Mouse (Mus musculus) spleen, adult 10 weeks (tissue): ENCODE results near the gene Bex4. TPM values are rescaled to one million over a fixed set of nuclear protein-coding genes. Genes with fewer than 3 reads are reported as not detected.

Experiments used
- polyA plus RNA-seq: library from polyadenylated mRNA; stranded (reverse); fragments of 350-450 nt; fragmentation: Illumina TruSeq; extraction: RNeasy Lipid Tissue Mini Kit (QIAGEN cat#74804); gene quantifications from one replicate; pipeline ENCODE4 v1.2.3, GENCODE M21; 2015; ENCODE audit warnings: low replicate concordance; ENCODE audit not compliant: insufficient read depth

Gene Bex4
- 3.1 TPM for polyA plus RNA-seq

DNA sequence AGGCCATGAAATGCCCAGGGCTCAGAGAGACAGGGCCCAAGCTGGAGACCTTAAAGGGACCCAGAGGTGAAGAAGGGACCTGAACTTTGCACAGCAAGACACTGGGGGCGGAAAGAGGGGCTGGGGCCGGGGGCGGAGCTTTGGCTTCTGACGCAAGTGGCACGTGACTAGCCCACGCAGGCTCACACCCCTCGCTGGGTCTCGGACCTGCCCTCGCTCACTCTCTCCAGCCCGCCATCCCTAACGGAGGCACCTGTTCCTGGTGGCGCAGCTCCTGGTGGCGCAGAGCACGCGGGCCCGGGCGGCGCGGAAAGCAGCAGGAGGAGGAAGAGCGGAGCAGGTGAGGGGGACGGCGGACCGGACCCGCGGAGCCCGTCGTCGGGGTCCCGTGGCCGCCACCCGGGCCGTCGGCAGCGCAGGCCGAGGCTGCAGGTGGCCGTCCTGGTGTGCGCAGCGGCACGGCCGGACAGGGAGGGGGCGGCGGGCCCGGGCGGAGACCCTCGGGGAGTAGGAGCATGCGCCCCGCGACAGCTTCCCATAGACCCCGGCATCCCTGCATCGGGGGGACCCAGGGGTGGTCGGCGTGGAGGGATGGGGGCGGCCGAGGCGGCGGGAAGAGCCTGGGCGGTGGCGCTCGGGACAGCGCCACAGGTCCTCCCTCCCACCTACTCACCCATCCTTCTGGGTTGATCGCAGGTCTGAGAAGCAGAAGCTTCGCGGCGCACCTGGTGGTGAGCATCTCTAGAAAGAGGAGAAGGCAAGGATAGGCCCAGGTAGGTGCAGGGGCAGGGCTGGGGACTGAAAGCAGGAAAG lies at the start of gene Bex4:
Gene Bex4 (plus strand): TSS at position 170 of the 813 bp plus-strand sequence.

DNA sequence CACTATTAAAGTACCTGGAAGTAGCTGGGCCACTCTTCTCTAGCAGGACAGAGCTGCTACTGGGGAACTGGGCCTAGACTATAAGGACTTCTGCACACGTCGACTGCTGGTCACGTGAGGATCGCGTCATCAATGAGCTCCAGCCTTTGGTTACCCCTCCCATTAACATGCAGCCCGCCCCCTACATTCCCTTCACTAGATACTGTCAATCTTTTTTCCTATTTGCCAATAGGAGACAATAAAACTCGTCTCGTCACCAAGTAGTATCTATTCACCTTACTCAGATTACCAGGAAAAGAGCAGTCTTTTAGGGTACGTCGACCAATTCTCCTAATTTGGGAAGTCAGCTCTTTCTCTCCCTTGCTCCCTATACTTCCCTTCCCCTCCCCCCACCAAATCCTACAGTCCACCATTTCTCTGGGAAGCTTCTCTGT lies 33.3 kb downstream of the Bex4 start, which contains the start of gene Tceal8:
Gene Tceal8 (minus strand): TSS at position 225 of the 434 bp plus-strand sequence.

Other genes starting within 250 kb of the Bex4 start
- gene Arxes2, start 145.2 kb upstream of the Bex4 start, polyA plus RNA-seq, result 4.7 TPM
- gene Arxes1, start 105.6 kb upstream of the Bex4 start, polyA plus RNA-seq, result 0.88 TPM
- not detected for gene Bex2, start 70.8 kb upstream of the Bex4 start, polyA plus RNA-seq
- gene Nxf3, start 53.7 kb upstream of the Bex4 start, polyA plus RNA-seq, result not detected
- 26.0 TPM for gene Tceal8, start 33.3 kb downstream of the Bex4 start, polyA plus RNA-seq
- gene Tceal5, start 64.9 kb downstream of the Bex4 start, polyA plus RNA-seq, result not detected
- gene Tceal7, start 75.8 kb downstream of the Bex4 start, polyA plus RNA-seq, result not detected
- gene Bex1, start 76.5 kb downstream of the Bex4 start, polyA plus RNA-seq, result not detected
- 89.0 TPM for gene Tceal9, start 106.1 kb downstream of the Bex4 start, polyA plus RNA-seq
- gene Bex3, start 131.3 kb downstream of the Bex4 start, polyA plus RNA-seq, result 51.5 TPM